Mouse (Mus musculus) liver, postnatal 0 days (tissue): ENCODE data around the gene Cks1b. TPM values are rescaled to one million over a fixed set of nuclear protein-coding genes. Genes with fewer than 3 reads are reported as not detected.
A peak's percentile ranks its signal among the peaks of the same experiment; 100 is the strongest.

ENCODE experiments used
- ATAC-seq: fragments of 200-750 bp; cut with Nextera tagmentation; 2 replicates; pipeline ENCODE4 v1.8.0; 2017; ENCODE audit warnings: mild to moderate bottlenecking, moderate library complexity
- DNase-seq: peaks from one replicate; pipeline ENCODE4 v3.0.0-alpha.2; 2016
- H3K27ac ChIP-seq: fragments of 300-500 bp; sonication (generic); 2 replicates; pipeline ENCODE4 v1.5.1; 2014; ENCODE audit warnings: antibody characterized with exemption, moderate library complexity, mild to moderate bottlenecking, low read depth
- H3K27me3 ChIP-seq: fragments of 300-500 bp; sonication (generic); 2 replicates; pipeline ENCODE4 v1.6.1; 2014; ENCODE audit warnings: low read length, control low read depth, mixed read lengths; ENCODE audit not compliant: insufficient read depth
- H3K36me3 ChIP-seq: fragments of 300-500 bp; sonication (generic); replicated peaks from 2 replicates; pipeline ENCODE4 v1.6.1; 2014; ENCODE audit warnings: mild to moderate bottlenecking, control low read depth, low read length, moderate library complexity, mixed read lengths; ENCODE audit not compliant: insufficient read depth
- H3K4me1 ChIP-seq: fragments of 300-500 bp; sonication (generic); 2 replicates; pipeline ENCODE4 v1.6.1; 2014; ENCODE audit warnings: antibody characterized with exemption, mild to moderate bottlenecking, control low read depth; ENCODE audit not compliant: insufficient read depth
- H3K4me2 ChIP-seq: fragments of 300-500 bp; sonication (generic); 2 replicates; pipeline ENCODE4 v1.6.1; 2014; ENCODE audit warnings: low read depth, mild to moderate bottlenecking, low read length, moderate library complexity, mixed read lengths
- H3K4me3 ChIP-seq: fragments of 300-500 bp; sonication (generic); 2 replicates; pipeline ENCODE4 v1.5.1; 2014; ENCODE audit warnings: low read depth, low read length
- H3K9ac ChIP-seq: fragments of 300-500 bp; sonication (generic); replicated peaks from 2 replicates; pipeline ENCODE4 v1.6.1; 2014; ENCODE audit warnings: mild to moderate bottlenecking, moderate library complexity
- H3K9me3 ChIP-seq: fragments of 300-500 bp; sonication (generic); 2 replicates; pipeline ENCODE4 v1.6.1; 2016; ENCODE audit warnings: mild to moderate bottlenecking, control low read depth, low read length, mixed read lengths
- CTCF ChIP-seq: sonication (generic); IDR thresholded peaks from 2 replicates; pipeline ENCODE4 v1.5.1; 2016; ENCODE audit warnings: antibody characterized with exemption, low read depth
- EP300 ChIP-seq: IDR thresholded peaks from 2 replicates; pipeline ENCODE4 v1.6.1; 2016; ENCODE audit warnings: antibody characterized with exemption, low read depth, mild to moderate bottlenecking
- WGBS: fragments of 180-500 bp; shearing (Covaris S2); extraction: QIAGEN DNeasy Blood & Tissue Kit; methylation state at CpG from one replicate; pipeline ENCODE4 v1.1.7; 2014; ENCODE audit not compliant: insufficient replicate concordance; 5-methylcytosine and 5-hydroxymethylcytosine counted together
- polyA plus RNA-seq: library from polyadenylated mRNA; unstranded; fragments of >200 nt; fragmentation: Nextera tagmentation; extraction: Ambion mirVana; gene quantifications from 2 replicates; pipeline ENCODE4 v1.2.1, GENCODE M21; 2015

The Cks1b gene
- polyA plus RNA-seq, 1 experiment from 2014 or later: 141 TPM

DNA sequence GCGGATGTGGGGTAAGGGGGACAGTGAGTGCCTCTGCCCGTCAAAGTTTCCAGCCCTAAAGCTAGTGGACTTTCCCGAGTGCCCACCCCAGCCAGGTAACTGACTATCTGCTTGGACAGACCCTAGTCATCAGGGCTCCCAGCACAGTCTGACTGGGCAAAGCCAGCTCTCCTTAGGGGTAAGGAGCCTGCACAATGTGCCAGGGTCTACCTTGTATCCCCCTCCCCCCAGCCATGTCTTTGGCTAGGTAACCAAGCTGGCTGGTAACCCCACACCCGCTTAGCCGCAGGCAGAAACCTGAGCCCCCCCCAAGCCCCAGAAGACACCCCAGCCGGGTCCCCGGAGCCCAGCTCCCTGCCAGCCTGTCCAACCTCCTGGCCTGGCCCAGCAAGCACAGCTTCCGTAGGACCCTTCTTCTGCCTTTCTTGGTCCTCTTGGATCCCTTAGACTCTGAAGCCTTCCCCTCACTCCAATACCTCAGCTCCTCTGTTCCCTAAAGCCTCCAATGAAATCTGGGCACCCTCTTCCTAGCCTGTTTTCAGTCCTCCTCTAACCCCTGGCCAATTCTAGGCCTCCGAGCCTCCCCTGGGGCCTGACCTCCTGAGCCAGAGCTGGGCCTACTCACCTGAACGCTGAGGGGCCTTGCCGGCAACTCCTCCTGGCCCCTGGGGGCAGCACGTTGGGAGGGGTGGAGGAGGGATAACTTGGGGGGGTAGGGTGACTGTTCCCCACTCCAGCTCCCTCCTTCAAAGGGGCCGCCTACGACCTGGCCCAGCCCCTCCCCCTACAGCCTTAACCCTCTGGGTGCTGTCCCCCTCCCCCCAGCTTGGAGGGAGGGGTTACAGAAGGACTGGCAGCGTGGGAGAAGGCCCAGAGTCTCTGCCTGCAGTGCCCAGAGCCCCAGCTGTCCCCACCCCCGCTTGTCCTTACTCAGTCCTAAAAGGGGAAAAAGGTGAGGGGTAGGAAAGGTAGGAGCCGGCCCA is 31.5 kb downstream of the Cks1b start:
- ATAC-seq (no peak), DNase-seq (no peak)
- peaks cover 1% of the 10 kb centered on the region for H3K27me3 ChIP-seq
- peak overlapping the region; percentile 38 for H3K9ac ChIP-seq
- TF ChIP-seq CTCF: no peak
- TF ChIP-seq EP300: no peak
- H3K9me3 ChIP-seq: no peaks in the 10 kb centered on the region
- H3K4me2 ChIP-seq: peak overlapping the region; percentile 60
- peak overlapping the region; percentile 36 for H3K4me3 ChIP-seq
- peaks cover 5% of the 10 kb centered on the region; the same call in 1 of the 2 replicates for H3K36me3 ChIP-seq
- peak overlapping the region; percentile 99; the same call in 1 of the 2 replicates for H3K27ac ChIP-seq
- WGBS: 65% methylated on average over 15 of the region's 17 CpGs
- H3K4me1 ChIP-seq: peaks cover 49% of the 10 kb centered on the region

- Histone ChIP-seq H3K4me1 (peaks cover 36% of the 10 kb centered on the region), H3K36me3 (peaks cover 8% of the 10 kb centered on the region; the same call in 1 of the 2 replicates), H3K27ac (peak overlapping the region; percentile 48), H3K4me3 (peak overlapping the region; percentile 36), H3K9me3 (no peaks in the 10 kb centered on the region), H3K4me2 (peak overlapping the region; percentile 60), H3K27me3 (no peaks in the 10 kb centered on the region), H3K9ac (peak overlapping the region; percentile 26; the same call in 1 of the 2 replicates)
- WGBS: 26% methylated on average over 11 of the region's 11 CpGs
- DNase-seq (no peak), ATAC-seq (no peak)
- no peak for TF ChIP-seq CTCF
- no peak for TF ChIP-seq EP300
These were observed 32.7 kb downstream of the Cks1b start for GRCm38 (mm10) chr3:89385451-89385850.

GRCm38 (mm10) chr3:89384331-89385076 is 33.7 kb downstream of the Cks1b start:
- H3K27ac ChIP-seq: no peak overlapping the region; the same call in 1 of the 2 replicates
- whole genome bisulfite sequencing: 69% methylated on average over 11 of the region's 12 CpGs
- ATAC-seq: no peak
- no peak for TF ChIP-seq CTCF
- TF ChIP-seq EP300: no peak
- no peak overlapping the region for H3K9ac ChIP-seq
- peak overlapping the region; percentile 60 for H3K4me2 ChIP-seq
- H3K4me3 ChIP-seq: peak overlapping the region; percentile 36
- DNase-seq: no peak
- peaks cover 11% of the 10 kb centered on the region for H3K36me3 ChIP-seq
- H3K4me1 ChIP-seq: peaks cover 27% of the 10 kb centered on the region
- no peaks in the 10 kb centered on the region for H3K9me3 ChIP-seq
- H3K27me3 ChIP-seq: no peaks in the 10 kb centered on the region

GRCm38 (mm10) chr3:89383651-89384255 is 34.4 kb downstream of the Cks1b start:
- no peaks in the 10 kb centered on the region for H3K9me3 ChIP-seq
- H3K9ac ChIP-seq: no peak overlapping the region
- DNase-seq (no peak), ATAC-seq (no peak)
- 66% methylated on average over 5 of the region's 5 CpGs for WGBS
- H3K36me3 ChIP-seq: peaks cover 18% of the 10 kb centered on the region
- no peaks in the 10 kb centered on the region for H3K27me3 ChIP-seq
- peaks cover 24% of the 10 kb centered on the region for H3K4me1 ChIP-seq
- H3K4me3 ChIP-seq: no peak overlapping the region
- TF ChIP-seq CTCF (no peak), EP300 (no peak)
- no peak overlapping the region for H3K4me2 ChIP-seq
- no peak overlapping the region for H3K27ac ChIP-seq

DNA sequence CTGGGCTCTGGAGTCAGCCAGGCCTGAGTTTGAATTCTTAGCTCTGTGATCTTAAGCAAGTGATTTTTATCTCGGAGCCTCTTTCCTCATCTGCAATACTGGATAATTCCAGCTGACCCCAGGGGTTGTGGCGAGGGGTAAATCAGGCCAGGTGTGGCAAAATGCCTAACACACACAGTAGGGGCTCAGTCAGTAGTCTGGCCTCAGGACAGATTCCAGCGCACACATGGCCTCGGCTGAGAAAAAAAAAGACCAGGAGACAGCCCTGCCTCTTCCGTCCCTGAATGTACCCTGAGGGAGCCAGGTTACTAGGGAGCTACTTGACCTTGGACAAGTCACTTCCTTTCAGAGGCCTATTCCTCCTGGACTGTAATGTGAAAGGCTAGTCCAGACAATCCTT is 35.2 kb downstream of the Cks1b start:
- 78% methylated on average over 5 of the region's 5 CpGs for WGBS
- DNase-seq: no peak
- no peak overlapping the region for H3K9ac ChIP-seq
- TF ChIP-seq CTCF (no peak), EP300 (no peak)
- no peaks in the 10 kb centered on the region for H3K27me3 ChIP-seq
- H3K9me3 ChIP-seq: no peaks in the 10 kb centered on the region
- no peak overlapping the region for H3K4me2 ChIP-seq
- H3K27ac ChIP-seq: no peak overlapping the region
- H3K36me3 ChIP-seq: peaks cover 18% of the 10 kb centered on the region
- ATAC-seq: no peak
- peaks cover 21% of the 10 kb centered on the region for H3K4me1 ChIP-seq
- H3K4me3 ChIP-seq: no peak overlapping the region
